Mouse (Mus musculus) retina, postnatal 7 days (tissue): ENCODE data around the gene Oxnad1.
"Not testable (repeated sequence)": the region's sequence is repeated elsewhere in the genome, so short reads cannot be mapped to it uniquely, and the experiment has no call there.

Source experiments
- DNase-seq: peaks from one replicate; pipeline ENCODE4 v3.0.0-alpha.2; 2012; ENCODE audit warnings: low read depth, low spot score

The Oxnad1 gene

GRCm38 (mm10) chr14:32091124-32091523, 6.0 kb downstream of the Oxnad1 start:
- no peak for DNase-seq

DNA sequence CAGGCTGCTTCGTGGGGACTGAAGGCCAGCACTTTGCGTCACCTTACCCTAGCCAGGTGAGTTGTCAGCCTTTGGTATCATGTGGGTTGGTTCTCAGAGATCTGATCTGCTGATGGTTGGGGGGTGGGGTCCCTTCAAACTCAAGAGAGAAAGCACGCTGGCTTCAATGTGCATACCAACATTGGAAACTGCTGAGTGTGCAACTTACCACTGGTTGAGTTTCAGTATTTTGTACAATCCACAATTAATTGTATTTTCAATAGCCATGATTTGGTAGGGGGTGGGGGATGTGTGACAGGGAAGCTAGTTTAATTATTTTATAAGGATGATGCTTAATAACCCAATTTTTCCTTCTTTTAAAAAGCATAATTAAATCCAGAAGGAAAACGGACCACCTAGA, 6.5 kb downstream of the Oxnad1 start:
- DNase-seq: no peak

DNA sequence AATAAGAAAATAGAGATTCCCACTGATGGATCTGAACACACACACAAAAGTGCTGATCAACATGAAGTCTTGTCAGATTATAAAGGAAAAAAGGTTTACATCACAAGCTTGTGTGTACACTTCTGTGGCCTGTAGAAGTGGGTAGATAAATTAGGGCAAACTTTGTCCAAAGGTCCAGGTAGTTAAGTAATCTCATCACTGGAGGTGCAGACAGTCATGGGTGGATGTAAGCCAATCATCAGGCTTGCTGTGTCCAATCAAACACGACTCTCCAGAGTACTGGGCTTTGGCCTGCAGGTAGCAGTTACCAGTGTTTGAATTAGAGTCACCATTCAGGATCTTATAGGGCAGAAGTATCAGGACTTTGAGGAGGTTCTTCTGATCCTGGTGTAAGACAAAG, 7.8 kb downstream of the Oxnad1 start:
- no peak for DNase-seq

DNA sequence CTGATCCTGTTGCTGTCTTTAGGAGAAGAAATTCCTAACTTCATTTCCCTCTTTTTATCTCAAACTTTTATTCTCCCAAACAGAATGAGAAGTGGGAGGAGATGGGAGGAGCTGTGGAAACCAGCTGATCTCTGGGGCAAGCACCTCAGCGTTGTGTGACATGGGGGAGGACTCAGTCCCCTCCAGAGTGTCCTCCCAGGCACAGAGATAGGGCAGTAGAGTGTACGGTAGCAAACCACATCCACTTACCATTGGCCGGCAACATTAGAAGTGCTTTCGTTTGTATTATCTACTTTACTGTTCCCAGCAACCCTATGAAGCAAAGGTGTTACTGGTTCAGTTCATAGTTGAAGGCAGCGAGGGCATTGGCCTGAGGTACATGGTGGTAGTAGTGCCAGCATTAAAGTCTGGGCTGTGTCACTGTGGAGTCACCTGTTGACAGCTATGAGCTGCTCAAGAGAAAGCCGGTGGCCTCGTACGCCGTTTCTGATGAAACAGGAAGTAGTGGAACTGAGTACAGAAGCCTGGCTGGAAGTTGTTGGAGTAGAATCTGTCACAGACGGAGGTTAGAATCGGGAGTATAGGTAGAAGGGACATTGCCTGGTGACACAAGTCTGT, 8.4 kb downstream of the Oxnad1 start:
- DNase-seq: no peak

- DNase-seq: no peak
Observed at GRCm38 (mm10) chr14:32095646-32096045, 10.5 kb downstream of the Oxnad1 start.

GRCm38 (mm10) chr14:32096740-32097139, 11.6 kb downstream of the Oxnad1 start:
- no peak for DNase-seq

- DNase-seq: no peak
Observed at GRCm38 (mm10) chr14:32097691-32098090, 12.5 kb downstream of the Oxnad1 start.

DNA sequence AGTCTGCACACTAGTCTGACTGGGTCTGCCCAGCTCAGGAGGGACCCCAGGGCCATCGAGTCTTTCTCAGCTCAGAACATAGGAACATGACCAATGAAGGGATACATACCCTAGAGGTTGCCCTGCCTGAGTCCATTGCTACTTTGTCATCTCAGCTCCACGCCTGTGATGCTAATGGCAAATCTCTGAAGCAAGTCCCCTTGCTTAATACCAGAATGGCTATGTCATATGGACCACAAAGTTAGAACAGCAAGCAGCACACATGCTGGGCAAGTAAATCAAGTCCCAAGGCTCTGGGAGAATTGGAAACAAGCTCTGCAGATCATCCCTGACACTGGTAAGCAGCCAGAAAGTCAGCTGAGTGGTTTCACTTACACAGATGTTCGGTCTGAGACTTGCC, 13.8 kb downstream of the Oxnad1 start:
- DNase-seq: no peak

- DNase-seq: no peak
Observed at GRCm38 (mm10) chr14:32103556-32103955, 18.4 kb downstream of the Oxnad1 start.

DNA sequence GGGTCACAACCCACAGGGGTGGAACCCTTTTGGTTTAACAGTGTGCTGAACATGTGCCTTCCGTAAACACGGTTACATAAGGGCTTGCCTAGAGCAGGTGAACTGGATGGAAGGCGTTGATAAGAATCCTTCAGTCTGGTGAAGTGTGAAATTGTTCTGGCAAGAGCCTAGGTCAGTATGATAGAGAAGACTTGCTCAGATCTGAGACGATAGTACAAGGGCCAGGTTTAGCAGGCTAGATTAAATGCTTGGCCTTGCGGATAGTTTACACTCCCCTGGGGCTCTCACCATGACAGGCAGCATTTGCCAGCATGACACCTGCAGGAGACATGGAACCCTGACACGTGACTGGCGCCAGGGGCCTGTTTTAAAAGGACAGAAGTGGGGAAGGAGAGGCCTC, 20.5 kb downstream of the Oxnad1 start:
- DNase-seq: no peak

DNA sequence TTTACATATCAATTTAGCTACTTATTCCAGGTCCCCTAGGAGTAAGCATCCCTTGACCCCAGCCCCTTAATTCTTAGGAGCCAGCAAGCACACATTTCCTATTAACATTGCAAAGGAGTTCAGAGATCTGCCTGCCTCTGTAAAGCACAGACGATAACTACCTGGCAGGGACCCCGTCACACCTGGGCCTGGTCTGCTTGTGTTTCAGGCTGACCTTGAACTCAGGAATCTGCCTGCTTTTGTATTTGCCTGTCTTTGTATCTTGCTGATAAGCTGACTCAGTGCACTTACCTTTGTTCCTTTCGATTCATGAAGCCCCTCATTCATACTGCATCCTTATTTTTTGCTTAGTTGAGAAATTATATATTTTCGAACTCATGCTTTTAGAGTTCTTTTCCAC, 21.7 kb downstream of the Oxnad1 start:
- DNase-seq: no peak

DNA sequence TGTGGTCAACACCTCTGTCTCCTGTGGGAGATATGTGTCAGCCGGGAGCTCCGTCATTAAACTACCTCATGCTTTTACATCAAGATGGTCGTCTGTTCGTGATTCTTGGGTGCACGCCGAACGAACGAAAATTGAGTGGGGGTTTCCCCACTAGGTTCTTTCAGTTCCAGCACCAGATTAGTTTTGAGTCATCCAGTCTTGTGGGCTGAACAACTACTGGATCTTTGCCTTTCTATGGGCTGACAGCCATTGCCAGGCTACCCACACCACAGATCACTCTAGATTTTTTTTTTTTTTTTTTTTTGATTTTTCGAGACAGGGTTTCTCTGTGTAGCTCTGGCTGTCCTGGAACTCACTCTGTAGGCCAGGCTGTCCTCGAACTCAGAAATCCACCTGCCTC, 26.9 kb downstream of the Oxnad1 start:
- DNase-seq: not testable (repeated sequence)

DNA sequence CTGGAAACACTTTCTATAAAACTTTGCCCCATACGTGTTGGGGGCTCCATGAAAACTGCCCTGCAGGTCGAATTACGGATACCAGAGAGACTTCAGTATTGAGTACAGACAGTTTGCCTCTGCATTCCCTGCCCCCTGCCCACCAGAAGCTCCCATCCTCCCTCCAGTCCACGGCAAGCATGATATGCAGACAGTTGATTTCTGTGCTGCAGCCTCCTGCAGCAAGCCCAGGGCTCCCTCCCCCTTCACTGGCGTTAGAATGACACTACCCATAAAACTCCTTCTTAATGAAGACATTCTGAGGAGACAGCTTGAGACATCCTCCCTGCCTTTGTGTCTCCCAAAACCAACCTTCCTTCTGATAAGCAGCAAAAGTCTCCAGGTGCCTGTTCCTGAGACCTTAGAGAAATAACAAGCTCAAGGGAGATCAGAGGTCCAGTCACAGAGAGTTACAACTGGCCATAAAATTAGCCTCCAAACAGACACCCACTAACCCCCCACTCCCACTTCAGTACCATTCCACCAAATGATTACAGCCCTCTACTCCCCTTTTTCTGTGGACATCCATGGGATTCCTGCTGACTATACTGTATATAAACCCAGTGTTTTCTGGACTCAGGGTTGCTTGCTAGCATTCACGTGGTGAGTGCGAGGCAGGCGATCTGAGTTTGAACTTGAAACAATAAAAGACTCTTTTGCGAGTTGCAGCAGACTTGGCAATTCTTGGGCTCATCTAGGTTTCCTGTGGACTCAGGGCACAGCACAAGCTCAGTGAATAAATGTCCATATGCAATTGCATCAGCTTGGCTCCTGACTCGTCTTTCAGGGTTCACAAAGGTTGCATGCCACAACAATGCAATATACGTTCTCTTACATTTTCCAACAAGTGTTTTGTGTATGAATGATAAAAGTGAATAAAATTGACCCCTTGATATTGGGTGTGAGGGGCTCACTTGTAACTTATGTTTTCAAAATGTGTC, 36.1 kb downstream of the Oxnad1 start:
- no peak for DNase-seq

GRCm38 (mm10) chr14:32121920-32122315, 36.7 kb downstream of the Oxnad1 start:
- DNase-seq: peak; percentile 4

DNA sequence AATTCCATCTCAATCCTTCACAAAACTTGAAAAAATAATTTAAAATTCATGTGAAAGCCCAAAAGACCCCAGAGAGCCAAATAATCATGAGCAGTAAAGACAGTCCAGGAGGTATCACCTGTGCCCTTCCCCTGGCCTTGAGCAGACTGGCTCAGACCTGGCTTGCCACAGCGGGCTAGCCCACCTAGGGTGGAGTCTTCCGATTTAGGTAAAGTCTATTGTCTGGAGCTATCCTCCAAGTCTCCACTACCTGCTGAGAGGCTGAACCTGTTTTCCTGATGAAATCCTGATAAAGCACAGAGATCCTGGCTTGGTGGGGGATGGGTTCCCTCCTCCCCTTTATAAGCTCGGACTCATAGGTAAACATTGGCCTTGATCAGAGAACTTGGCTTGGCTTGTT, 39.1 kb downstream of the Oxnad1 start:
- no peak for DNase-seq

- not testable (repeated sequence) for DNase-seq
Observed at GRCm38 (mm10) chr14:32125256-32125655, 40.1 kb downstream of the Oxnad1 start.

- no peak for DNase-seq
Observed at GRCm38 (mm10) chr14:32128409-32128808, 43.2 kb downstream of the Oxnad1 start.

- DNase-seq: no peak
Observed at GRCm38 (mm10) chr14:32131836-32132235, 46.7 kb downstream of the Oxnad1 start.

DNA sequence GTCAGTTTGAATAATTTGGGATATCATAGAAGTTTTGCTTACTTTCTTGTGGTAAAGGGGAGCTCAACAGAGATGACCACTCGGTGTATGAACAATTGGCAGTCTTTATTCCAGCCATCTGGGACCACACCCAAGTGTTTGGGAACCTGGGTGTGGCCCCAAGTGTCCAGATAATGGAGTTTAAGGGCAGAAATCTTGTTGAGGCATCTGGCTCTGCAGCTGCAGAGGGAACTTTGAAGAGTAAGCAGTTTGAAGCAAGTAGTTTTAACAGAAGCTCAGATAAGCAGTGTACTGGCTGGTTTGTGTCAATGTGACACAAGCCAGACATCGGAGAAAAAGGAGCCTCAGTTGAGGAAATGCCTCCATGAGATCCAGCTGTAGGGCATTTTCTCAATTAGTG, 49.1 kb downstream of the Oxnad1 start:
- no peak for DNase-seq

- DNase-seq: not testable (repeated sequence)
Observed at GRCm38 (mm10) chr14:32136467-32136866, 51.3 kb downstream of the Oxnad1 start.

DNA sequence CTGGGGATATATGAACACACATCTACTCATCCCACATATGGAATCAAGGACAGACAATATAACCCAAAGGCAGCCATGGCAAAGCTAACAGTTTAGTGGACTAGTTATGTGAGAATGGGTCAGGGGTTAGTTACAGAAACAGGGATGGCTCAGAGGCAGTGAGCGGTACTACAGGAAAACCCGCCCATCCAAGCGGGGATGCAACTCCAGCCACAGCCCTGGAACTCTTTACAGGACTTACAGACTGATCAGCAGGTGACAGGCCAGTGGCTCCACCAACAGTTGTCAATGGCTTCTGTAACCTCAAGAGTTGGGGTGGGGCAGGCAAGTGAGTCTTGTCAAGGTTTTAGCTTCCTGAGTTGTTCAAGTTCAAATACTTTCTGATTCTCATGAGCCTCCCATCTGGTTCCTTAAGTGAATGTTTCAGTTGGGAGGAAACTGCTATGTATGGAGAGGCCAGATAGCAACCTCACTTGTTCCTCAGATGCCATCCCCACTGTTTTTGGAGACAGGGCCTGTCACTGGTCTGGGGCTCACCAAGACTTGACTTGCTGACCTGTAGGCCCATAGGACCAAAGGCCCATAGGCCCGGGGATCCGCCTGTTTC, 55.3 kb downstream of the Oxnad1 start:
- DNase-seq: no peak

GRCm38 (mm10) chr14:32141723-32142122, 56.5 kb downstream of the Oxnad1 start, which contains the start of gene Msmb:
Gene Msmb (plus strand): TSS chr14:32142023.
- DNase-seq: no peak
